Mouse (Mus musculus): ENCODE results near the gene Gabpb1. TPM values are rescaled to one million over a fixed set of nuclear protein-coding genes. Genes with fewer than 3 reads are reported as not detected.
A peak's percentile ranks its signal among the peaks of the same experiment; 100 is the strongest.

Gene Gabpb1
- polyA plus RNA-seq, 1 experiment from 2014 or later: 87.1 TPM

DNA sequence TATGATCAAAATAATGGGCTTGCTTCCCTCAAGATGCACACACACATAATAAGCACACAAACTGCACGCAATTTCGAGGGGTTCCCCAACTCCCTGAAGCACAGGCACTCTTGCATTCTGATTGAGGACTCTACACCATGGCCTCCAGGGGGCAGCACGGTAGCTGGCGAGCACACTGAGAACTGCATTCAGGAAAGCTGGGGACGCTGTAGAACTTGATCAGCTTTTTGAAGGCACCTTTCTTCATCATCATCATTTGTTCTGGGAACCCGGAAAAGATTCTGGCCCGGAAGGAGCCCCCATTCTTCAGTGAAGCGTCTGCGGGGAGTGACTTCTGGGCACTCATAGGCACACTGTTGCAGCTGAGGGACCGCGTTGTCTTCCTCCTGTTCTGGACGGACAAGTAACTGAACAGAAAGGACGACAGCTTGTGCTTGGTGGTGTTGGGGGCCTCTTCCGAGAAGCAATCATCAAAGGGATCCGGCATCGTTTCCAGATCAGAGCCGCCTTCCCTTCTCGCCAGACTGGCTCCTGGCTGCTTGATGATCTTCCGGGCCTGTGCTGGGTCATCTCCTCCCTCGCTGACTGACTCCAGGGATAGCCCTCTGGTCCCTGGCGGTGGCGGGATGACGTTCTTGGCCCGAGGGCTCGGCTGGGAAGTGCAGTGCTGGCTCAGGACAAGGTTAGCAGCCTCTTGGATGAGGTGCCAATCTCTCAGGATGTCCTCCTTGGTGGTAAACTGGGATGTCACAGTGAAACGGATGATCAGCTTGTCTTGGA is 82.1 kb downstream of the Gabpb1 start:
- no peak overlapping the region for H3K27ac ChIP-seq (ENCODE audit: low read depth, low read length)
- no peaks in the 10 kb centered on the region for H3K4me1 ChIP-seq (replicated peaks; ENCODE audit: control insufficient read depth, insufficient read depth, low read length)
- peak overlapping the region; percentile 45 for H3K4me2 ChIP-seq (ENCODE audit: low read depth, low read length, severe bottlenecking)
- 31% methylated on average over 26 of the region's 26 CpGs for WGBS
- no peaks in the 10 kb centered on the region for H3K27me3 ChIP-seq (ENCODE audit: control insufficient read depth, insufficient read depth, low read length)
- ATAC-seq (replicated peaks; ENCODE audit: low FRiP score): peak; percentile 56; the same call in 1 of the 2 replicates
- no peaks in the 10 kb centered on the region for H3K36me3 ChIP-seq (ENCODE audit: control insufficient read depth, insufficient read depth, low read length)
- peak overlapping the region; percentile 45 for H3K9ac ChIP-seq (ENCODE audit: low read length)
- no peaks in the 10 kb centered on the region for H3K9me3 ChIP-seq (ENCODE audit: control insufficient read depth, low read length)
- H3K4me3 ChIP-seq (ENCODE audit: low read depth, low read length): 0 out of 2 replicates have a peak overlapping the region, but pooled peaks have one; percentile 3
- DNase-seq (ENCODE audit: low spot score): peak; percentile 87

DNA sequence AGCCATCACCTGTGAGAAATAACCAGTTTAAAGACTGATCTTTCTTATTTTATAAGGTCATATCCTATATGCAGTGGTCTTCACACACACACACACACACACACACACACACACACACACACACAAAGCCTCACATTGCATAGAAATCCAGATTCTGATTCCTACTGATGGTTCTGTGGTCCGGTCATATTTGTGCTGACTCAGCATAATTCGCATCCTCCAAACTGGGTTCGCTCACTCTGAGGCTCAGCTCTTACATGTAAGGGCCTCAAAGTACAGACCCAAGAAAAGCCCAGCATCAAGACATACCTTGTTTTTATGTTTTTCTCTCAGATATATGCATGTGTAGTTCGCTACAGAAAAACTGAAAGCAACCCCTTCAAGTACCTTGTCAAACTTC is 84.8 kb downstream of the Gabpb1 start:
- Histone ChIP-seq H3K9me3 (ENCODE audit: control insufficient read depth, low read length) (no peaks in the 10 kb centered on the region), H3K9ac (ENCODE audit: low read length) (no peak overlapping the region), H3K27ac (ENCODE audit: low read depth, low read length) (no peak overlapping the region), H3K4me1 (replicated peaks; ENCODE audit: control insufficient read depth, insufficient read depth, low read length) (no peaks in the 10 kb centered on the region), H3K4me2 (ENCODE audit: low read depth, low read length, severe bottlenecking) (no peak overlapping the region), H3K27me3 (ENCODE audit: control insufficient read depth, insufficient read depth, low read length) (no peaks in the 10 kb centered on the region), H3K4me3 (ENCODE audit: low read depth, low read length) (no peak overlapping the region), H3K36me3 (ENCODE audit: control insufficient read depth, insufficient read depth, low read length) (no peaks in the 10 kb centered on the region)
- no peak for DNase-seq (ENCODE audit: low spot score)
- ATAC-seq (replicated peaks; ENCODE audit: low FRiP score): no peak
- WGBS: 91% methylated on average over 4 of the region's 4 CpGs

DNA sequence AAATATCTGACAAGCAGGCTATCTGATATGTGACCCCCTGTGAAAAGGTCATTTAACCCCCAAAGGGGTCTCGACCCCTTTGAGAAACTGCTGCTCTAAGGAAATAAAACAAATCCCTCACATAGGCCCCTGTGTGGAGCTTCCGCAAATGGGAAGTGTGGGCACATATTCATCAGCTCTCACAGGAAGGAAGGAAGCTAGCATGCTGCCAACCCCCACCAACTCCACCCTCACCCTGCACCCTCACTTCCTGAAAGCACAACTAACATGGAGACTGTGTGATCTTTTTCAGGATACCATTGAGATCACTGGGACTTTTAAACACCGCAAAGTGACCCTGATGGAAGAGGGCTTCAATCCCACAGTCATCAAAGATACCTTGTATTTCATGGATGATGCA is 88.7 kb downstream of the Gabpb1 start:
- H3K36me3 ChIP-seq (ENCODE audit: control insufficient read depth, insufficient read depth, low read length): no peaks in the 10 kb centered on the region
- H3K9ac ChIP-seq (ENCODE audit: low read length): no peak overlapping the region
- H3K4me2 ChIP-seq (ENCODE audit: low read depth, low read length, severe bottlenecking): no peak overlapping the region
- no peak for DNase-seq (ENCODE audit: low spot score)
- no peak overlapping the region for H3K4me3 ChIP-seq (ENCODE audit: low read depth, low read length)
- WGBS: 84% methylated on average over 3 of the region's 3 CpGs
- no peaks in the 10 kb centered on the region for H3K27me3 ChIP-seq (ENCODE audit: control insufficient read depth, insufficient read depth, low read length)
- no peak overlapping the region for H3K27ac ChIP-seq (ENCODE audit: low read depth, low read length)
- ATAC-seq (replicated peaks; ENCODE audit: low FRiP score): no peak
- H3K9me3 ChIP-seq (ENCODE audit: control insufficient read depth, low read length): no peaks in the 10 kb centered on the region
- H3K4me1 ChIP-seq (replicated peaks; ENCODE audit: control insufficient read depth, insufficient read depth, low read length): no peaks in the 10 kb centered on the region

DNA sequence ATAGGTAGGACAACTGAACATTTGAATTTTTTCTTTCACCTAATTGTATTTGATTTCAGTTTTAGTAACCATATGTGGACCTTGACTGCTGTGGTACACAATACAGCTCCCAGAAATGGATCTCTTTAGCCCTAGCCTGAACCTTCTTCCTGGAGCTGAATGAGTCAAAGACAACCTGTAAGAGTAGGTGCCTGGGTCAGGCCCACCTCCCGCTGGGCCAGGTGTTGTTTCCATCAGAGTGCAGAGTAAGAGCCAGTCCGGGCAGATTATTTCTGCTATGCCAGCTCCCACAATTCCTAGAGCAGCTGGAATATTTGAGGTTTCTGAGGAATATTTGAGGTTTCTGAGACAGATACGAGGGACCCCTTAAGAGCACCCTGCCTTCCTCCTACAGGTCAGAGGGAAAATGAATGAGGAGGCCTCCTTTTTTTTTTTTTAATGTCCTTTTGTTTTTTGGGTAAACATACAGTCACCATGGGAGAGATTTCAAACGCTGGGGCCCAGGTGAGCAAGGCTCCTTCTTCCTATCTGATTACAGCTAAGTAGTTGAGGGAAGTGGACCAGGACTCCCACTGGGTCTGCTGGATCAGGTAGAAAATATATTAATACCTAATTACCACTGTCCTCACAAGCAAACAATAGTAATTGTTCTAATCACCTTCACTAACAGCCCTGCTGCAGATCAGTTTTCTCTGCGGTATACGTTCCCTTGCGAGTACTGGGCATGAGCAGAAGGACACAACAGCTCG is 91.3 kb downstream of the Gabpb1 start:
- ATAC-seq (replicated peaks; ENCODE audit: low FRiP score): no peak
- H3K9ac ChIP-seq (ENCODE audit: low read length): no peak overlapping the region
- H3K36me3 ChIP-seq (ENCODE audit: control insufficient read depth, insufficient read depth, low read length): no peaks in the 10 kb centered on the region
- H3K4me3 ChIP-seq (ENCODE audit: low read depth, low read length): no peak overlapping the region
- no peak for DNase-seq (ENCODE audit: low spot score)
- no peak overlapping the region for H3K27ac ChIP-seq (ENCODE audit: low read depth, low read length)
- H3K4me1 ChIP-seq (replicated peaks; ENCODE audit: control insufficient read depth, insufficient read depth, low read length): no peaks in the 10 kb centered on the region
- WGBS: 82% methylated on average over 8 of the region's 8 CpGs
- no peaks in the 10 kb centered on the region for H3K27me3 ChIP-seq (ENCODE audit: control insufficient read depth, insufficient read depth, low read length)
- H3K4me2 ChIP-seq (ENCODE audit: low read depth, low read length, severe bottlenecking): no peak overlapping the region
- no peaks in the 10 kb centered on the region for H3K9me3 ChIP-seq (ENCODE audit: control insufficient read depth, low read length)

DNA sequence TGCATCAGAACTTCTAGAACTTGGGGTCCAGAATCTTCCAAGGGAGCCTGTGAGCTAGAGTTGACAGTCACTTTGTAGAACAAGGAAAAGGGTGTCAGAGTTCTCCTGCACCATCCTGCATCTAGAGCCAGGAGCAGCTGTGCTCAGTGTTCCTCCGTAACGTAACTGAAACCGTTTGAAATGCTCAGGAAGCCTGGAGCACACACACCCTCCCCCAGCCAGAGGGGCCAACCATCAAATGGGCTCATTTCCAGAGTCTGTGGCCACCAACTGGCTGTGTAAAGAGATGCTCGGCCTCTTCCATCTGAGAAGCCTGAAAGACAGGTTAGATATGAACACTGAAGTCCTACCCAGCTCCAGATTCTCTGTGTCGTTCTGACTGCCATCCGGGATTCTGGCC is 92.2 kb downstream of the Gabpb1 start:
- no peak overlapping the region for H3K9ac ChIP-seq (ENCODE audit: low read length)
- no peaks in the 10 kb centered on the region for H3K36me3 ChIP-seq (ENCODE audit: control insufficient read depth, insufficient read depth, low read length)
- H3K4me2 ChIP-seq (ENCODE audit: low read depth, low read length, severe bottlenecking): no peak overlapping the region
- no peaks in the 10 kb centered on the region for H3K4me1 ChIP-seq (replicated peaks; ENCODE audit: control insufficient read depth, insufficient read depth, low read length)
- no peak for DNase-seq (ENCODE audit: low spot score)
- H3K9me3 ChIP-seq (ENCODE audit: control insufficient read depth, low read length): no peaks in the 10 kb centered on the region
- no peak for ATAC-seq (replicated peaks; ENCODE audit: low FRiP score)
- no peak overlapping the region for H3K27ac ChIP-seq (ENCODE audit: low read depth, low read length)
- H3K27me3 ChIP-seq (ENCODE audit: control insufficient read depth, insufficient read depth, low read length): no peaks in the 10 kb centered on the region
- H3K4me3 ChIP-seq (ENCODE audit: low read depth, low read length): no peak overlapping the region
- 79% methylated on average over 6 of the region's 6 CpGs for WGBS

DNA sequence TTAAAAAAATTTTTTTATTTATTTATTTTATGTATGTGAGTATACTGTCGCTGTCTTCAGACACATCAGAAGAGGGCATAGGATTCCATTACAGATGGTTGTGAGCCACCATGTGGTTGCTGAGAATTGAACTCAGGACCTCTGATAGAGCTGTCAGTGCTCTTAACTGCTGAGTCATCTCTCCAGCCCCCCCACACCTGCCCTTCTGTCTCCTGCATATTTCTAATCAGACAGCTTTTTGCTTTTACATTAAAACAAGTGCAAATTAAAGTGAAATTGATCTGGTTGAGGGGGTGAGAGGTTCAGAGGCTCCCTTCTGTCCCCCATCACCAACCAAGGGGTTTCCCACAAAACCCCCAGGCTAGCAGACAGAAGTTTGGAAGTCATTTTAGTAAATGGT is 96.9 kb downstream of the Gabpb1 start:
- 94% methylated on average over 1 of the region's 1 CpGs for WGBS

More for the DNA sequence above, 96.9 kb downstream of the Gabpb1 start:
- DNase-seq (ENCODE audit: low spot score) (no peak), ATAC-seq (replicated peaks; ENCODE audit: low FRiP score) (no peak)
- no peak overlapping the region for H3K4me3 ChIP-seq (ENCODE audit: low read depth, low read length)
- no peak overlapping the region for H3K9ac ChIP-seq (ENCODE audit: low read length)
- no peaks in the 10 kb centered on the region for H3K4me1 ChIP-seq (replicated peaks; ENCODE audit: control insufficient read depth, insufficient read depth, low read length)
- H3K27me3 ChIP-seq (ENCODE audit: control insufficient read depth, insufficient read depth, low read length): no peaks in the 10 kb centered on the region
- no peak overlapping the region for H3K27ac ChIP-seq (ENCODE audit: low read depth, low read length)
- H3K4me2 ChIP-seq (ENCODE audit: low read depth, low read length, severe bottlenecking): no peak overlapping the region
- H3K36me3 ChIP-seq (ENCODE audit: control insufficient read depth, insufficient read depth, low read length): no peaks in the 10 kb centered on the region
- no peaks in the 10 kb centered on the region for H3K9me3 ChIP-seq (ENCODE audit: control insufficient read depth, low read length)

Other genes with a start within 250 kb of the Gabpb1 start
- 0.44 and 0.49 TPM in 2 replicates for gene Atp8b4, start 175.7 kb downstream of the Gabpb1 start, polyA plus RNA-seq (2014; fragmentation: Nextera tagmentation; extraction: Ambion mirVana)
- gene Slc27a2, start 123.9 kb downstream of the Gabpb1 start, polyA plus RNA-seq (2014; fragmentation: Nextera tagmentation; extraction: Ambion mirVana): 4.5 and 4.8 TPM in 2 replicates
- 0.72 and 0.75 TPM in 2 replicates for gene Hdc, start 57.0 kb downstream of the Gabpb1 start, polyA plus RNA-seq (2014; fragmentation: Nextera tagmentation; extraction: Ambion mirVana)
- gene Usp8, start 31.0 kb upstream of the Gabpb1 start, polyA plus RNA-seq (2014; fragmentation: Nextera tagmentation; extraction: Ambion mirVana): 45.7 and 50.6 TPM in 2 replicates
- gene Usp50, start 107.1 kb upstream of the Gabpb1 start, polyA plus RNA-seq (2014; fragmentation: Nextera tagmentation; extraction: Ambion mirVana): 2.9 and 4.0 TPM in 2 replicates
- 39.4 and 50.9 TPM in 2 replicates for gene Trpm7, start 199.9 kb upstream of the Gabpb1 start, polyA plus RNA-seq (2014; fragmentation: Nextera tagmentation; extraction: Ambion mirVana)

Data from forebrain, embryonic 11.5 days (tissue).